Mouse (Mus musculus) lung, adult 2 months (tissue): ENCODE measurements around the gene Cep131.

Experiments
- CTCF ChIP-seq: fragments of 200-500 bp; IDR thresholded peaks from 2 replicates; pipeline ENCODE4 v1.5.1; 2011; ENCODE audit warnings: mild to moderate bottlenecking, low read length, control low read depth; ENCODE audit not compliant: insufficient read depth
- POLR2A ChIP-seq: fragments of 200-500 bp; IDR thresholded peaks from 2 replicates; pipeline ENCODE4 v1.6.1; 2011; ENCODE audit warnings: low read depth, mild to moderate bottlenecking, control low read depth, low read length, borderline replicate concordance; ENCODE audit errors: extremely low read depth

DNA sequence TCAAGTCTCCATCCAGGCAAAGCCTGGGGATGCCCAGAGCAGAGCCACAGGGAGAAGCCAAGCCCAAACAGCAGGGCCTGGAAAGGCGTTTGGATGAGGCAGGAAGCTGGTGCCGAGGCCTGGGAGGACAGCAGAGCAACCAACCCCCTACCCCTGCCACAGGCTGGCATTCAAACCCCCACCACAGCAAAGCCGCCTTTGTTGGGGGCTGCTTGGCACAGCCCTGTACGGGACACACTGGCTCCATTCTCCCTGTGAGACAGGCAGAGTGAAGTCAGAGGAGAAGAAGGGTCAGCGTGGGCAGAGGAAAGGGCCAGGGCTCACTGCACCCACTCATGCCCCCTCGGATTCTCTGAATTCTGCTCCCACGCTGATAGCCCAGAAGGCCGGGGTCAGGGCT is 69.6 kb downstream of the Cep131 start:
- no peak for TF ChIP-seq CTCF
- no peak for TF ChIP-seq POLR2A
